Mouse (Mus musculus) forebrain, embryonic 12.5 days (tissue): Measurements from ENCODE around the gene Fabp6. TPM values are rescaled to one million over a fixed set of nuclear protein-coding genes. Genes with fewer than 3 reads are reported as not detected.

Experiments used
- ATAC-seq: fragments of 200-750 bp; cut with Nextera tagmentation; 2 replicates; pipeline ENCODE4 v1.8.0; 2017; ENCODE audit warnings: moderate TSS enrichment; ENCODE audit not compliant: low FRiP score
- H3K27ac ChIP-seq: fragments of 300-500 bp; sonication (generic); 2 replicates; pipeline ENCODE4 v1.5.1; 2016; ENCODE audit warnings: mild to moderate bottlenecking
- H3K27me3 ChIP-seq: fragments of 300-500 bp; sonication (generic); 2 replicates; pipeline ENCODE4 v1.6.1; 2016; ENCODE audit warnings: mild to moderate bottlenecking
- H3K36me3 ChIP-seq: fragments of 300-500 bp; sonication (generic); replicated peaks from 2 replicates; pipeline ENCODE4 v1.6.1; 2016; ENCODE audit warnings: mild to moderate bottlenecking
- H3K4me1 ChIP-seq: fragments of 300-500 bp; sonication (generic); 2 replicates; pipeline ENCODE4 v1.6.1; 2016
- H3K4me2 ChIP-seq: fragments of 300-500 bp; sonication (generic); 2 replicates; pipeline ENCODE4 v1.6.1; 2016; ENCODE audit warnings: mild to moderate bottlenecking, moderate library complexity
- H3K4me3 ChIP-seq: fragments of 300-500 bp; sonication (generic); replicated peaks from 2 replicates; pipeline ENCODE4 v1.5.1; 2016; ENCODE audit warnings: mild to moderate bottlenecking
- H3K9ac ChIP-seq: fragments of 300-500 bp; sonication (generic); 2 replicates; pipeline ENCODE4 v1.6.1; 2016; ENCODE audit warnings: mild to moderate bottlenecking
- H3K9me3 ChIP-seq: fragments of 300-500 bp; sonication (generic); 2 replicates; pipeline ENCODE4 v1.6.1; 2016
- WGBS: fragments of 180-500 bp; shearing (Covaris S2); methylation state at CpG from one replicate; pipeline ENCODE4 v1.1.7; 2016; 5-methylcytosine and 5-hydroxymethylcytosine counted together
- polyA plus RNA-seq: library from polyadenylated mRNA; unstranded; fragments of >200 nt; fragmentation: Nextera tagmentation; extraction: Ambion mirVana; gene quantifications from 2 replicates; pipeline ENCODE4 v1.2.1, GENCODE M21; 2016

Gene Fabp6
- not detected in 2 replicates for polyA plus RNA-seq

GRCm38 (mm10) chr11:43601440-43601839 lies at the start of gene Fabp6:
TSS of gene Fabp6 (minus strand) at chr11:43601540.
- no peak for ATAC-seq
- Histone ChIP-seq H3K27ac (no peak within 1 kb of the TSS), H3K4me2 (no peak within 1 kb of the TSS), H3K9ac (no peak within 1 kb of the TSS), H3K27me3 (no peaks in the 10 kb centered on the region), H3K9me3 (no peaks in the 10 kb centered on the region), H3K36me3 (no peaks in the 10 kb centered on the region), H3K4me3 (no peak within 1 kb of the TSS), H3K4me1 (no peaks in the 10 kb centered on the region)
- 90% methylated on average over 5 of the region's 5 CpGs for WGBS

GRCm38 (mm10) chr11:43645286-43645685 lies 43.9 kb upstream of the Fabp6 start:
- no peak overlapping the region for H3K4me2 ChIP-seq
- WGBS, result 83% methylated on average over 3 of the region's 3 CpGs

GRCm38 (mm10) chr11:43643180-43643591 lies 41.8 kb upstream of the Fabp6 start:
- Histone ChIP-seq H3K9me3 (0 out of 2 replicates have a peak, but pooled peaks cover 4% of the 10 kb centered on the region), H3K9ac (no peak overlapping the region), H3K27me3 (no peaks in the 10 kb centered on the region), H3K36me3 (no peaks in the 10 kb centered on the region), H3K4me1 (peaks cover 15% of the 10 kb centered on the region), H3K27ac (peak overlapping the region; percentile 67), H3K4me2 (no peak overlapping the region), H3K4me3 (no peak overlapping the region)
- 38% methylated on average over 2 of the region's 2 CpGs for WGBS
- ATAC-seq, result peak; percentile 82

More at GRCm38 (mm10) chr11:43645286-43645685, 43.9 kb upstream of the Fabp6 start:
- no peak for ATAC-seq
- no peaks in the 10 kb centered on the region for H3K9me3 ChIP-seq
- peaks cover 15% of the 10 kb centered on the region for H3K4me1 ChIP-seq
- H3K27me3 ChIP-seq, result no peaks in the 10 kb centered on the region
- H3K9ac ChIP-seq, result no peak overlapping the region
- H3K27ac ChIP-seq, result no peak overlapping the region
- no peaks in the 10 kb centered on the region for H3K36me3 ChIP-seq
- H3K4me3 ChIP-seq, result no peak overlapping the region

GRCm38 (mm10) chr11:43638486-43638885 lies 37.1 kb upstream of the Fabp6 start:
- no peaks in the 10 kb centered on the region for H3K36me3 ChIP-seq
- ATAC-seq, result no peak
- H3K4me2 ChIP-seq, result no peak overlapping the region
- 91% methylated on average over 3 of the region's 3 CpGs for WGBS
- H3K9ac ChIP-seq, result no peak overlapping the region
- H3K27ac ChIP-seq, result no peak overlapping the region
- H3K4me1 ChIP-seq, result peaks cover 14% of the 10 kb centered on the region
- no peaks in the 10 kb centered on the region; the same call in 1 of the 2 replicates for H3K27me3 ChIP-seq
- 0 out of 2 replicates have a peak, but pooled peaks cover 4% of the 10 kb centered on the region for H3K9me3 ChIP-seq
- H3K4me3 ChIP-seq, result no peak overlapping the region

- ATAC-seq, result no peak
- H3K36me3 ChIP-seq, result no peaks in the 10 kb centered on the region
- H3K4me3 ChIP-seq, result no peak overlapping the region
- no peak overlapping the region for H3K9ac ChIP-seq
- peaks cover 3% of the 10 kb centered on the region; the same call in 1 of the 2 replicates for H3K27me3 ChIP-seq
- WGBS, result 82% methylated on average over 4 of the region's 4 CpGs
- peaks cover 9% of the 10 kb centered on the region for H3K4me1 ChIP-seq
- H3K4me2 ChIP-seq, result no peak overlapping the region
- no peak overlapping the region for H3K27ac ChIP-seq
- H3K9me3 ChIP-seq, result 0 out of 2 replicates have a peak, but pooled peaks cover 4% of the 10 kb centered on the region
These were observed 35.4 kb upstream of the Fabp6 start for GRCm38 (mm10) chr11:43636761-43637160.

GRCm38 (mm10) chr11:43633658-43634401 lies 32.5 kb upstream of the Fabp6 start:
- Histone ChIP-seq H3K4me3 (no peak overlapping the region), H3K4me2 (peak overlapping the region; percentile 39), H3K9me3 (no peaks in the 10 kb centered on the region), H3K36me3 (no peaks in the 10 kb centered on the region), H3K27me3 (peaks cover 3% of the 10 kb centered on the region; the same call in 1 of the 2 replicates), H3K4me1 (peaks cover 9% of the 10 kb centered on the region), H3K9ac (peak overlapping the region; percentile 40; the same call in 1 of the 2 replicates), H3K27ac (no peak overlapping the region)
- 29% methylated on average over 19 of the region's 19 CpGs for whole genome bisulfite sequencing
- ATAC-seq, result peak; percentile 65; the same call in 1 of the 2 replicates

GRCm38 (mm10) chr11:43633165-43633564 lies 31.8 kb upstream of the Fabp6 start:
- peaks cover 9% of the 10 kb centered on the region for H3K4me1 ChIP-seq
- H3K27ac ChIP-seq, result no peak overlapping the region
- 81% methylated on average over 6 of the region's 6 CpGs for WGBS
- no peak overlapping the region for H3K4me2 ChIP-seq
- no peak for ATAC-seq
- no peaks in the 10 kb centered on the region for H3K36me3 ChIP-seq
- no peak overlapping the region for H3K9ac ChIP-seq
- H3K27me3 ChIP-seq, result peaks cover 3% of the 10 kb centered on the region; the same call in 1 of the 2 replicates
- no peaks in the 10 kb centered on the region for H3K9me3 ChIP-seq
- no peak overlapping the region for H3K4me3 ChIP-seq

GRCm38 (mm10) chr11:43632566-43632965 lies 31.2 kb upstream of the Fabp6 start:
- no peak for ATAC-seq
- H3K36me3 ChIP-seq, result no peaks in the 10 kb centered on the region
- 59% methylated on average over 4 of the region's 4 CpGs for WGBS

GRCm38 (mm10) chr11:43631645-43632044 lies 30.3 kb upstream of the Fabp6 start:
- Histone ChIP-seq H3K4me2 (no peak overlapping the region), H3K4me3 (no peak overlapping the region), H3K36me3 (no peaks in the 10 kb centered on the region), H3K9ac (no peak overlapping the region), H3K27ac (no peak overlapping the region), H3K4me1 (peaks cover 17% of the 10 kb centered on the region), H3K9me3 (no peaks in the 10 kb centered on the region), H3K27me3 (peaks cover 3% of the 10 kb centered on the region; the same call in 1 of the 2 replicates)
- ATAC-seq, result no peak
- WGBS, result 90% methylated on average over 9 of the region's 9 CpGs

More at GRCm38 (mm10) chr11:43632566-43632965, 31.2 kb upstream of the Fabp6 start:
- Histone ChIP-seq H3K27ac (no peak overlapping the region; the same call in 1 of the 2 replicates), H3K4me2 (no peak overlapping the region), H3K4me3 (no peak overlapping the region), H3K9ac (no peak overlapping the region), H3K9me3 (no peaks in the 10 kb centered on the region), H3K4me1 (peaks cover 9% of the 10 kb centered on the region), H3K27me3 (peaks cover 3% of the 10 kb centered on the region; the same call in 1 of the 2 replicates)

GRCm38 (mm10) chr11:43626927-43627645 lies 25.7 kb upstream of the Fabp6 start:
- 34% methylated on average over 18 of the region's 18 CpGs for WGBS
- peak overlapping the region; percentile 41 for H3K4me2 ChIP-seq
- 0 out of 2 replicates have a peak overlapping the region, but pooled peaks have one; percentile 46 for H3K27ac ChIP-seq
- H3K9ac ChIP-seq, result 0 out of 2 replicates have a peak overlapping the region, but pooled peaks have one; percentile 36
- peaks cover 16% of the 10 kb centered on the region for H3K4me1 ChIP-seq
- no peaks in the 10 kb centered on the region for H3K36me3 ChIP-seq
- no peaks in the 10 kb centered on the region for H3K27me3 ChIP-seq
- H3K4me3 ChIP-seq, result no peak overlapping the region
- no peaks in the 10 kb centered on the region for H3K9me3 ChIP-seq
- no peak for ATAC-seq

- Histone ChIP-seq H3K27me3 (no peaks in the 10 kb centered on the region), H3K36me3 (no peaks in the 10 kb centered on the region), H3K9me3 (no peaks in the 10 kb centered on the region), H3K4me1 (peaks cover 16% of the 10 kb centered on the region), H3K9ac (peak overlapping the region; percentile 36), H3K4me2 (peak overlapping the region; percentile 41), H3K4me3 (no peak overlapping the region; the same call in 1 of the 2 replicates), H3K27ac (peak overlapping the region; percentile 46)
- WGBS, result 6% methylated on average over 12 of the region's 12 CpGs
- peak; percentile 44; the same call in 1 of the 2 replicates for ATAC-seq
These were observed 25.1 kb upstream of the Fabp6 start for GRCm38 (mm10) chr11:43626300-43626926.

GRCm38 (mm10) chr11:43624341-43624740 lies 23.0 kb upstream of the Fabp6 start:
- Histone ChIP-seq H3K4me3 (no peak overlapping the region), H3K9ac (no peak overlapping the region), H3K9me3 (no peaks in the 10 kb centered on the region), H3K27me3 (no peaks in the 10 kb centered on the region), H3K27ac (no peak overlapping the region), H3K4me1 (peaks cover 16% of the 10 kb centered on the region), H3K36me3 (no peaks in the 10 kb centered on the region), H3K4me2 (no peak overlapping the region)
- ATAC-seq, result no peak
- 95% methylated on average over 1 of the region's 1 CpGs for WGBS
